Mouse (Mus musculus): ENCODE measurements at regions not wholly inside any gene's neighbourhood (a gene's known extent, or its start where the extent isn't known, plus 50 kb on each side); places are given as distances from the start of the nearest gene placed in this dataset.
A peak's percentile ranks its signal among the peaks of the same experiment; 100 is the strongest.

DNA sequence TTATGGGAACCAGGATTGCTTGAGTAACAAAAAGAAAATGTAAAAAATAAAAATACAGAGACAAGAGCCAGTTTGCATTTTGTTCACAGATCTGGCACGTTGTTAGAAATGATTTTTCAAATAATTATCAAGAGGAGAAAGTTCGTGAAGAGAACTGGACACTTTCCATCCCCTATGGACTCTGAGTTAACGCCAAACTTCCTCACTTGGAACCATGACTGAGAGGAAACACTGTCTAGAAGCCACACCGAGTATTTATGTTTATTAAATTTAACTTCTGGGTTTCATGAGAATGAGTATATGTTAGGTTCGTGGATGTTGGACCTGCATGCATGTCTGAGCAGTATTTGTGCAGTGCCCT lies 329.6 kb downstream of the Rnd3 start:
- H3K36me3 ChIP-seq (ENCODE audit: control insufficient read depth, insufficient read depth) = no peaks in the 10 kb centered on the region
- H3K4me2 ChIP-seq (ENCODE audit: low read depth) = no peak overlapping the region
- no peaks in the 10 kb centered on the region for H3K27me3 ChIP-seq (ENCODE audit: control insufficient read depth, insufficient read depth, insufficient read length)
- H3K4me3 ChIP-seq = no peak overlapping the region
- no peak overlapping the region for H3ac ChIP-seq (ENCODE audit: control insufficient read depth, insufficient read length)
- H3K79me2 ChIP-seq (ENCODE audit: control insufficient read depth, insufficient read depth) = no peaks in the 10 kb centered on the region
- TF ChIP-seq CEBPB (IDR thresholded peaks at IDR 0.05; ENCODE audit: insufficient read depth, poor library complexity, severe bottlenecking) (no peak), TCF12 (IDR thresholded peaks at IDR 0.05; ENCODE audit: insufficient read depth, poor library complexity, severe bottlenecking) (no peak), E2F4 (IDR thresholded peaks at IDR 0.05; ENCODE audit: insufficient read depth) (no peak), MYOD1 (IDR thresholded peaks at IDR 0.05; ENCODE audit: control insufficient read depth in 1 of 3, insufficient read length in 2 of 3, low read depth in 2 of 3) (no peak), MYOG (IDR thresholded peaks at IDR 0.05; ENCODE audit: control insufficient read depth in 1 of 3, insufficient read depth in 1 of 3, insufficient read length in 2 of 3, low read depth in 2 of 3) (no peak), USF1 (IDR thresholded peaks at IDR 0.05; ENCODE audit: low read depth) (no peak), POLR2AphosphoS2 (IDR thresholded peaks at IDR 0.05; ENCODE audit: insufficient read length, low read depth) (no peak), REST (IDR thresholded peaks at IDR 0.05; ENCODE audit: insufficient read depth, insufficient read length) (no peak), MAX (IDR thresholded peaks at IDR 0.05; ENCODE audit: low read depth) (no peak), TCF3 (IDR thresholded peaks at IDR 0.05; ENCODE audit: insufficient read length, low read depth) (no peak), SRF (IDR thresholded peaks at IDR 0.05; ENCODE audit: control insufficient read depth, insufficient read length, low read depth) (no peak), POLR2A (IDR thresholded peaks at IDR 0.05; ENCODE audit: insufficient read length, low read depth) (no peak)

DNA sequence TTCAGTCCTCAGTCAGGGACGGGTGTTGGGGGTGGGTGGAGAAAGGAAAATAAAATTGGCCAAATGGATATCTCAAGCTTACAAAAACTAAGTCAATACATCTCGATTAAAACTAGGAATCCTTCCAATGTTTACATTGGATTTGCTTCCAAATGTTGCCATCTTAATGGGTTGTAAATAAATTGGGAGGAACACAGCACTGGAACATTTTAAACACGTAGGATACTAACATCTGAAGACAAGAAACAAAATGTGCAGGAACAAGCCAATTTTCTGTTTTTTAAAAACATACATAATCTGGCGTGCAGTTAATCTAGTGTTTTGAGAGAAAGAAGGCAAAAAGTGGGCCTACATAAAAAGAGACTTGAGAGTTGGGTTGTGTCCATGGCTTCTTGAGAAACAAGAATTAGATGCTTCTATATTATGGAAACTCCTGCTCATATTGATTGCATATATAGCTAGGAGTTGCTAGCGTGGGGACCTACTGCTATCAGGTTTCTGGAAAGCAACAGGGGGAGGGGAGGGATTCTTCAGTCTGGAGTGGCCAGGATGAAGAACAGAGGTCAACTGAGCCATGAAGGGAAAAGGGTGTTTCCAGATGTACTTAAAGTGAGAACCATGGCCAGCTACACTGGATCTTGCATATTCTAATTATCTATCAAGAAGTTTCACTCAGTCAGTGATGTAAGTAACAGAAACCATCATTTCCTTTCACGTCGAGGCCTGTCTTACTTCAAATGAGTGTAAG lies 330.2 kb downstream of the Rnd3 start:
- no peaks in the 10 kb centered on the region for H3K79me2 ChIP-seq (ENCODE audit: control insufficient read depth, insufficient read depth)
- TF ChIP-seq CEBPB (IDR thresholded peaks at IDR 0.05; ENCODE audit: insufficient read depth, poor library complexity, severe bottlenecking) (no peak), TCF12 (IDR thresholded peaks at IDR 0.05; ENCODE audit: insufficient read depth, poor library complexity, severe bottlenecking) (no peak), SRF (IDR thresholded peaks at IDR 0.05; ENCODE audit: control insufficient read depth, insufficient read length, low read depth) (no peak), REST (IDR thresholded peaks at IDR 0.05; ENCODE audit: insufficient read depth, insufficient read length) (no peak)
- no peak overlapping the region for H3ac ChIP-seq (ENCODE audit: control insufficient read depth, insufficient read length)
- no peak overlapping the region for H3K4me2 ChIP-seq (ENCODE audit: low read depth)
- no peaks in the 10 kb centered on the region for H3K27me3 ChIP-seq (ENCODE audit: control insufficient read depth, insufficient read depth, insufficient read length)
- H3K4me3 ChIP-seq = no peak overlapping the region
- H3K36me3 ChIP-seq (ENCODE audit: control insufficient read depth, insufficient read depth) = no peaks in the 10 kb centered on the region

DNA sequence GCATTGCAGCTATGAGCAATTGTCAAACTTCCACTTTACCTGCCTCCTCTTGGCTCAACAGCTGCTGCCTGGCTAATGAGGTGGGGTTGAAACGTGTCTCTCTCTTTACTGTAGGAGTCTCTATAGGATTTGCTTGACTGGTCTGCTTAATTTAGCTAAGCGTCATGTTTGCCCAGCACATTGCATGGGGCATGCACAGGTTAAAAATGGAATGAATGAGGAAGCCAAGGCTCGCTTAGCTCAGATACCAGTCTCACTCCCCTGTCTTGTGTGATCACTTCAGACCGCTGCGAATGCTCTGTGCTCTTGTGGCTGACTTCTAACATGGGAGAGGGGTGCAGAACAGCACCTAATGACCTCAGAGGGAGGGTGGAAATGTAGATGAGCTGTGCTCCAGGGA lies 332.5 kb downstream of the Rnd3 start:
- H3K36me3 ChIP-seq (ENCODE audit: control insufficient read depth, insufficient read depth) = no peaks in the 10 kb centered on the region
- H3K4me3 ChIP-seq = no peak overlapping the region
- TF ChIP-seq TCF3 (IDR thresholded peaks at IDR 0.05; ENCODE audit: insufficient read length, low read depth) (no peak), POLR2A (IDR thresholded peaks at IDR 0.05; ENCODE audit: insufficient read length, low read depth) (no peak)
- no peak overlapping the region for H3ac ChIP-seq (ENCODE audit: control insufficient read depth, insufficient read length)
- no peaks in the 10 kb centered on the region for H3K79me2 ChIP-seq (ENCODE audit: control insufficient read depth, insufficient read depth)
- no peak overlapping the region for H3K4me2 ChIP-seq (ENCODE audit: low read depth)
- H3K27me3 ChIP-seq (ENCODE audit: control insufficient read depth, insufficient read depth, insufficient read length) = no peaks in the 10 kb centered on the region

DNA sequence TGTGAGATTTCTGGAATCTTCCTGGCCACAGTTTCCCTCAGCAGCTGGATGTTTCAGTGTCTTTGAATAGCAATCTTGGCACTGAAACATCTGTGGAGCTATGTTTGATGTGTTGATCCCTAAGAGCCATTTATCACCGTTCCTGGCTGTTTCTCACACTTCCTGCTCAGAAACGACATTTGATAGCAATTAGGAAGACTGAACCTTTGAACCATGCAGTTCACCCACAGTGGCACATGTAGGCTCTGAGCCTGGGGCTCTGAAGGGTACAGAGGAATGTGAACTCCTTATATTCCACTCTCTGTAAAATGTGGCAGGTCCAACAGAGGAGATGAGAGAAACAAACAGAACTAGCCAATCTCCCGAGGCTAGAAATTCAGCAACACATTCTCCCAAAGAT lies 333.4 kb downstream of the Rnd3 start:
- Histone ChIP-seq H3K79me2 (ENCODE audit: control insufficient read depth, insufficient read depth) (no peaks in the 10 kb centered on the region), H3ac (ENCODE audit: control insufficient read depth, insufficient read length) (no peak overlapping the region), H3K27me3 (ENCODE audit: control insufficient read depth, insufficient read depth, insufficient read length) (no peaks in the 10 kb centered on the region), H3K4me3 (no peak overlapping the region), H3K4me2 (ENCODE audit: low read depth) (no peak overlapping the region), H3K36me3 (ENCODE audit: control insufficient read depth, insufficient read depth) (no peaks in the 10 kb centered on the region)
- TF ChIP-seq POLR2A (IDR thresholded peaks at IDR 0.05; ENCODE audit: insufficient read length, low read depth) = no peak

DNA sequence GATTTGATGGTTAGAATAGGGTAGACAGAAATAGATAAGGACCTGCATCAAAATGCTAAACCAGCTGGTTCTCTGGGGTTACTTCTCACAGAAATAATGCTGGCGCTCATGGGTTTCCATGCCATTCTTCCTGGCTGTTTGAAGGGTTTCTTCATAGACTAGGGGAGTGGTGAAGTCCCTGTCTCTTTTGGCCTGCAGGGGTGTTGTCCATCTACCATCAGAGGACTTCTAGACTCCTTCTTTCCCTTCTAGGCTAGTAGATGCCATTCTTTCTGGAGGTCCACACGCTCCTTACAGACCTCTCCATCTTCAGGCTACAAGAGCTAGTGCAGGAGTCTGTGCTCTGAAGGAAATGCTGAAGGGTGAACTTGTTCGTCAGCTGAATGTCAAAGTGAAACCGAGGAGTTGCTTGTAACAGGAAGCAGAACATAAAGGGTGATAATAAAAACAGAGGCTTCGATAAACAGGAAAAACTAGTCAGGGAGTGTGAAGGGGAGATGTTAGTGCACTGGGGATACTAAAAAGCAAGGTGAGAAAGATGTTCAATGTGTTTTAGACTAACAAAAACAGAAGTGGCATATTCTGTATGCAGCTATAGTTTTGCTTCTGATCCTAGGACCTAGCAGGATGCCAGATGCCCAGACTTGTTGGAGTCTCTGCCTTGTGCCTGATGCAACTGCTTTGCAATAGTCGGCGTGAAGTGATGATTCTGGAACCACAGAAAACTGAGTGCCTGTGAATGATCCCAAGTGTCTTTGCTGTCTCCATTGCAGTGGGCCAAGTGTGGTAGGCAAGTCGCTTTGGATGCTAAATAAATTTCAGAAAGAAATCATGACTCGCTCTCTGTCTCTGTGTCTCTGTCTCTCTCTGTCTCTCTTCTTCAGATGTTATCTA lies 335.1 kb downstream of the Rnd3 start:
- Histone ChIP-seq H3K27me3 (ENCODE audit: control insufficient read depth, insufficient read depth, insufficient read length) (no peaks in the 10 kb centered on the region), H3K79me2 (ENCODE audit: control insufficient read depth, insufficient read depth) (no peaks in the 10 kb centered on the region), H3K4me3 (no peak overlapping the region), H3K4me2 (ENCODE audit: low read depth) (peak overlapping the region; percentile 44), H3K36me3 (ENCODE audit: control insufficient read depth, insufficient read depth) (no peaks in the 10 kb centered on the region), H3ac (ENCODE audit: control insufficient read depth, insufficient read length) (no peak overlapping the region)
- no peak for TF ChIP-seq MYOD1 (IDR thresholded peaks at IDR 0.05; ENCODE audit: control insufficient read depth in 1 of 3, insufficient read length in 2 of 3, low read depth in 2 of 3)
- TF ChIP-seq CEBPB (IDR thresholded peaks at IDR 0.05; ENCODE audit: insufficient read depth, poor library complexity, severe bottlenecking) = peak; percentile 100

All from myocyte (in vitro differentiated cells).